9 mouse cellular contexts compared by ENCODE assay signal in genomic region chr11:17051545-17052475, GRCm38 (mm10). TPM values are rescaled to one million over a fixed set of nuclear protein-coding genes. Genes with fewer than 3 reads are reported as not detected.
DNase-seq lines count a peak whose midpoint lies in the region; ATAC-seq and TF ChIP-seq lines count a peak whose summit lies in the region.
"Had no signal": no experiment of that assay in that cellular context is flagged by ENCODE, and none has a peak within 500 bp of the region (broad histone marks: within the 10 kb centered on the region; RNA-seq: fewer than 3 reads in every experiment).

Gene Cnrip1 (plus strand): TSS chr11:17051586.
Gene Plek (minus strand): TSS chr11:17052381.

- H3K36me3 ChIP-seq in forebrain, embryonic 13.5 days (ENCODE audit: poor library complexity, severe bottlenecking), result no peaks in the 10 kb centered on the region
- H3K36me3 ChIP-seq in heart, postnatal 0 days (replicated peaks; ENCODE audit: control insufficient read depth, insufficient read depth, low read length), result no peaks in the 10 kb centered on the region
- no peaks in the 10 kb centered on the region for H3K36me3 ChIP-seq in liver, embryonic 12.5 days
- H3K36me3 ChIP-seq in myocyte (ENCODE audit: control insufficient read depth, insufficient read depth), result no peaks in the 10 kb centered on the region

- peak within 1 kb of the TSS; percentile 87 for H3K9ac ChIP-seq in forebrain, embryonic 13.5 days
- peak within 1 kb of the TSS; percentile 70 for H3K9ac ChIP-seq in heart, postnatal 0 days (replicated peaks; ENCODE audit: low read depth, low read length)
- H3K9ac ChIP-seq in liver, embryonic 12.5 days, result peak within 1 kb of the TSS; percentile 39

- H3K79me2 ChIP-seq in myocyte (ENCODE audit: control insufficient read depth, insufficient read depth), result no peaks in the 10 kb centered on the region

- H3K27me3 ChIP-seq in forebrain, embryonic 13.5 days, result no peaks in the 10 kb centered on the region
- H3K27me3 ChIP-seq in heart, postnatal 0 days (ENCODE audit: control insufficient read depth, insufficient read depth, low read length), result no peaks in the 10 kb centered on the region
- H3K27me3 ChIP-seq in liver, embryonic 12.5 days (replicated peaks), result peaks cover 14% of the 10 kb centered on the region
- no peaks in the 10 kb centered on the region for H3K27me3 ChIP-seq in myocyte (ENCODE audit: control insufficient read depth, insufficient read depth, insufficient read length)

- H3ac ChIP-seq in myocyte (ENCODE audit: control insufficient read depth, insufficient read length), result no peak within 1 kb of the TSS

- peak; percentile 36 for DNase-seq in CD4-positive, CD25-positive, alpha-beta regulatory T cell, adult 2 months (ENCODE audit: low read depth, low spot score)
- DNase-seq in c-Kit-positive CD71-negative TER-119-negative erythroid progenitor cells, embryonic 14.5 days (ENCODE audit: low read depth), result peak; percentile 44
- peak; percentile 41 for DNase-seq in heart, postnatal 0 days (ENCODE audit: low spot score)
- peak; percentile 54 to 77 for DNase-seq in kidney, postnatal 25 days
- peak; percentile 28 to 39 for DNase-seq in spleen, postnatal 36 days (ENCODE audit: low spot score in 2 of 2)

- TF ChIP-seq POLR2A in myocyte (IDR thresholded peaks at IDR 0.05; ENCODE audit: insufficient read length, low read depth), result no peak

- H3K4me2 ChIP-seq in forebrain, embryonic 13.5 days, result peak within 1 kb of the TSS; percentile 74
- H3K4me2 ChIP-seq in heart, postnatal 0 days (ENCODE audit: low read depth, low read length), result peak within 1 kb of the TSS; percentile 76
- H3K4me2 ChIP-seq in liver, embryonic 12.5 days, result peak within 1 kb of the TSS; percentile 63
- H3K4me2 ChIP-seq in myocyte (ENCODE audit: low read depth), result peak within 1 kb of the TSS; percentile 18

- H3K4me3 ChIP-seq in forebrain, embryonic 13.5 days, result peak within 1 kb of the TSS; percentile 74
- H3K4me3 ChIP-seq in heart, postnatal 0 days (ENCODE audit: low read depth, low read length), result peak within 1 kb of the TSS; percentile 63
- peak within 1 kb of the TSS; percentile 49 for H3K4me3 ChIP-seq in liver, embryonic 12.5 days
- H3K4me3 ChIP-seq in myocyte, result no peak within 1 kb of the TSS

- no peaks in the 10 kb centered on the region for H3K9me3 ChIP-seq in forebrain, embryonic 13.5 days (replicated peaks)
- H3K9me3 ChIP-seq in heart, postnatal 0 days (replicated peaks; ENCODE audit: control insufficient read depth, low read length), result no peaks in the 10 kb centered on the region
- H3K9me3 ChIP-seq in liver, embryonic 12.5 days (replicated peaks), result no peaks in the 10 kb centered on the region

- WGBS in forebrain, embryonic 13.5 days, result 1% methylated on average over 38 of the region's 38 CpGs
- WGBS in heart, postnatal 0 days, result 1% methylated on average over 36 of the region's 38 CpGs
- 2% methylated on average over 37 of the region's 38 CpGs for WGBS in liver, embryonic 12.5 days (ENCODE audit: insufficient replicate concordance)

- no peak for TF ChIP-seq CTCF in heart, postnatal 0 days (IDR thresholded peaks at IDR 0.05; ENCODE audit: low read depth)

- H3K27ac ChIP-seq in forebrain, embryonic 13.5 days, result peak within 1 kb of the TSS; percentile 77
- peak within 1 kb of the TSS; percentile 82 for H3K27ac ChIP-seq in heart, postnatal 0 days (ENCODE audit: low read depth)
- peak within 1 kb of the TSS; percentile 61 for H3K27ac ChIP-seq in liver, embryonic 12.5 days

- H3K4me1 ChIP-seq in forebrain, embryonic 13.5 days, result peaks cover 17% of the 10 kb centered on the region
- H3K4me1 ChIP-seq in heart, postnatal 0 days (ENCODE audit: control insufficient read depth, insufficient read depth), result peaks cover 4% of the 10 kb centered on the region; the same call in 1 of the 2 replicates
- 0 out of 2 replicates have a peak, but pooled peaks cover 8% of the 10 kb centered on the region for H3K4me1 ChIP-seq in liver, embryonic 12.5 days

- ATAC-seq in forebrain, embryonic 13.5 days, result peak; percentile 99
- peak; percentile 87 for ATAC-seq in heart, postnatal 0 days (ENCODE audit: insufficient read depth, low read depth)
- ATAC-seq in liver, embryonic 12.5 days, result peak; percentile 68

- no peak for TF ChIP-seq EP300 in heart, postnatal 0 days (IDR thresholded peaks at IDR 0.05; ENCODE audit: low read depth)

TF ChIP-seq in myocyte, 11 proteins besides CTCF, POLR2A, EP300 and RAD21:
- TF ChIP-seq TCF12 (IDR thresholded peaks at IDR 0.05; ENCODE audit: insufficient read depth, poor library complexity, severe bottlenecking) (no peak), POLR2AphosphoS2 (IDR thresholded peaks at IDR 0.05; ENCODE audit: insufficient read length, low read depth) (no peak), CEBPB (IDR thresholded peaks at IDR 0.05; ENCODE audit: insufficient read depth, poor library complexity, severe bottlenecking) (no peak), E2F4 (IDR thresholded peaks at IDR 0.05; ENCODE audit: insufficient read depth) (no peak), SRF (IDR thresholded peaks at IDR 0.05; ENCODE audit: control insufficient read depth, insufficient read length, low read depth) (no peak), REST (IDR thresholded peaks at IDR 0.05; ENCODE audit: insufficient read depth, insufficient read length) (no peak), MYOD1 (IDR thresholded peaks at IDR 0.05; ENCODE audit: control insufficient read depth in 1 of 3, insufficient read length in 2 of 3, low read depth in 2 of 3) (no peak), USF1 (IDR thresholded peaks at IDR 0.05; ENCODE audit: low read depth) (no peak), MYOG (IDR thresholded peaks at IDR 0.05; ENCODE audit: control insufficient read depth in 1 of 3, insufficient read depth in 1 of 3, insufficient read length in 2 of 3, low read depth in 2 of 3) (no peak)

RNA-seq across cellular contexts. Expression of gene Cnrip1, which starts in this region (rescaled TPM):
- polyA plus RNA-seq in forebrain, embryonic 13.5 days (2015; fragmentation: Nextera tagmentation; extraction: Ambion mirVana), result 63.7 and 75.7 TPM in 2 replicates
- 2.4 and 4.9 TPM in 2 replicates for total RNA-seq in heart, postnatal 0 days (2014; rRNA removed; ENCODE audit: low replicate concordance)
- polyA plus RNA-seq in heart, postnatal 0 days (2015; fragmentation: Nextera tagmentation; extraction: Ambion mirVana), result 9.0 and 9.2 TPM in 2 replicates
- 5.7 and 6.6 TPM in 2 replicates for polyA plus RNA-seq in liver, embryonic 12.5 days (2016; fragmentation: Nextera tagmentation; extraction: Ambion mirVana)
- polyA plus RNA-seq in myocyte (2012; fragmentation: generic; extraction: Trizol), result 0.49 TPM
- total RNA-seq: MEL had no signal

RNA-seq across cellular contexts. Expression of gene Plek, which starts in this region (rescaled TPM):
- polyA plus RNA-seq in forebrain, embryonic 13.5 days (2015; fragmentation: Nextera tagmentation; extraction: Ambion mirVana), result 2.0 and 2.6 TPM in 2 replicates
- 1.6 and 2.6 TPM in 2 replicates for total RNA-seq in heart, postnatal 0 days (2014; rRNA removed; ENCODE audit: low replicate concordance)
- polyA plus RNA-seq in heart, postnatal 0 days (2015; fragmentation: Nextera tagmentation; extraction: Ambion mirVana), result 1.3 and 1.5 TPM in 2 replicates
- polyA plus RNA-seq in liver, embryonic 12.5 days (2016; fragmentation: Nextera tagmentation; extraction: Ambion mirVana), result 42.4 and 47.2 TPM in 2 replicates
- 0.96 TPM for polyA plus RNA-seq in myocyte (2012; fragmentation: generic; extraction: Trizol)

Comparison
In these comparisons a context has a peak if more than half of its experiments do, and no peak if none do; other contexts are left out.
1. RNA of gene Plek (polyA plus RNA-seq): 42.4 to 47.2 TPM in liver, embryonic 12.5 days; 2.0 to 2.6 TPM in forebrain, embryonic 13.5 days, 1.3 to 1.5 TPM in heart, postnatal 0 days and 0.96 TPM in myocyte (single experiment); every median in the first group is over 10 times any median in the second.
2. H3K4me2 ChIP-seq: peak in every context shown above with its lines; median percentile 76 in heart, postnatal 0 days; 74 in forebrain, embryonic 13.5 days; 63 in liver, embryonic 12.5 days; 18 in myocyte.
3. Peak in every context shown above with its lines, with median percentiles within 50 percentile points of each other: DNase-seq, ATAC-seq, H3K27ac ChIP-seq and H3K9ac ChIP-seq.